10 mouse cellular contexts compared by ENCODE assay signal in the genomic region with DNA sequence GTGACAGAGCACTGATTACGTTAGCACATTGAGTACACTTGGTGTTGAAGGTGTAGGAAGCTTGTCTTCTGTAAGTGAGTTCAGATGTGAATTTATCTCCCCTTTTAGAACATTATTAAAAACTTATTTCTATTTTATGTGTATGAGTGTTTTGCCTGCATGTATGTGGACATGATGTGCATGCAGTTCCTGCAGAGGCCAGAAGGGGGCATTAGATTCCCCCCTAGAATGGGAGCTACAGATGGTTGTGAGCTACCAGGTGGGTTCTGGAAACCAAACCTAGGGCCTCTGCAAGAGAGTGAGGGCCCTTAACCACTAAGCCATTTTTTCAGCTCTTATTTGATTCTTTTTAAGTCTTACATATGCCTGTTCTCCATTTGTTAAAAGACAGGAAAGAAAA.
DNase-seq lines count a peak whose midpoint lies in the region; ATAC-seq and TF ChIP-seq lines count a peak whose summit lies in the region.
"Had no signal": no experiment of that assay in that cellular context is flagged by ENCODE, and none has a peak within 500 bp of the region (broad histone marks: within the 10 kb centered on the region; RNA-seq: fewer than 3 reads in every experiment).

No protein-coding gene starts in this region.

- H3K4me1 ChIP-seq in kidney, embryonic 15.5 days, result no peaks in the 10 kb centered on the region
- no peaks in the 10 kb centered on the region for H3K4me1 ChIP-seq in stomach, postnatal 0 days (replicated peaks; ENCODE audit: control insufficient read depth, insufficient read depth)
- H3K4me1 ChIP-seq: forebrain, embryonic 12.5 days; megakaryocyte, embryonic 14.5 days had no signal

- H3K9ac ChIP-seq in kidney, embryonic 15.5 days, result no peak overlapping the region
- H3K9ac ChIP-seq in stomach, postnatal 0 days (ENCODE audit: low read length), result no peak overlapping the region
- H3K9ac ChIP-seq: forebrain, embryonic 12.5 days had no signal

- no peak overlapping the region for H3K4me2 ChIP-seq in kidney, embryonic 15.5 days
- no peak overlapping the region for H3K4me2 ChIP-seq in stomach, postnatal 0 days (replicated peaks; ENCODE audit: low read depth)
- H3K4me2 ChIP-seq: forebrain, embryonic 12.5 days had no signal

- H3K27me3 ChIP-seq in kidney, embryonic 15.5 days, result no peaks in the 10 kb centered on the region
- H3K27me3 ChIP-seq in stomach, postnatal 0 days (ENCODE audit: control insufficient read depth, insufficient read depth, low read length), result no peaks in the 10 kb centered on the region
- H3K27me3 ChIP-seq: forebrain, embryonic 12.5 days; megakaryocyte, embryonic 14.5 days had no signal

- no peak for TF ChIP-seq EP300 in stomach, postnatal 0 days (optimal IDR thresholded peaks at IDR 0.05)

- H3K9me3 ChIP-seq in kidney, embryonic 15.5 days (replicated peaks), result no peaks in the 10 kb centered on the region
- no peaks in the 10 kb centered on the region for H3K9me3 ChIP-seq in stomach, postnatal 0 days (ENCODE audit: control insufficient read depth, low read length)
- H3K9me3 ChIP-seq: forebrain, embryonic 12.5 days had no signal

- peak; percentile 6 for DNase-seq in adrenal gland, postnatal 25 days
- no peak for DNase-seq in adrenal gland, adult 8-10 months
- DNase-seq in kidney, adult 9 months, result peak; percentile 26
- DNase-seq in right cerebral cortex, adult 2 months (ENCODE audit: low spot score in 2 of 2), result peak; percentile 14 to 21
- DNase-seq in right cerebral cortex, adult 18-20 months, result no peak
- no peak for DNase-seq in stomach, postnatal 0 days (ENCODE audit: low spot score)
- DNase-seq in layer of hippocampus, adult 11-12 months (ENCODE audit: low spot score), result no peak

- no peak for ATAC-seq in kidney, embryonic 15.5 days (replicated peaks; ENCODE audit: low FRiP score)
- no peak for ATAC-seq in stomach, postnatal 0 days (ENCODE audit: low FRiP score, low TSS enrichment)

- H3K27ac ChIP-seq in kidney, embryonic 15.5 days, result no peak overlapping the region
- no peak overlapping the region for H3K27ac ChIP-seq in stomach, postnatal 0 days (replicated peaks)
- H3K27ac ChIP-seq: forebrain, embryonic 12.5 days had no signal

- no peaks in the 10 kb centered on the region for H3K36me3 ChIP-seq in kidney, embryonic 15.5 days
- H3K36me3 ChIP-seq in stomach, postnatal 0 days (ENCODE audit: control insufficient read depth, insufficient read depth, low read length), result no peaks in the 10 kb centered on the region
- H3K36me3 ChIP-seq: forebrain, embryonic 12.5 days had no signal

- no peak overlapping the region for H3K4me3 ChIP-seq in kidney, embryonic 15.5 days (replicated peaks)
- no peak overlapping the region for H3K4me3 ChIP-seq in stomach, postnatal 0 days (ENCODE audit: low read depth, low read length)
- H3K4me3 ChIP-seq: forebrain, embryonic 12.5 days; megakaryocyte, embryonic 14.5 days had no signal

- 95% methylated on average over 1 of the region's 1 CpGs for WGBS in kidney, embryonic 15.5 days
- WGBS in stomach, postnatal 0 days, result 91% methylated on average over 1 of the region's 1 CpGs

- peak; percentile 54 for TF ChIP-seq CTCF in stomach, postnatal 0 days (IDR thresholded peaks at IDR 0.05; ENCODE audit: low read depth)

Comparison
In these comparisons a context has a peak if more than half of its experiments do, and no peak if none do; other contexts are left out.
1. DNase-seq: peak in adrenal gland, postnatal 25 days (single experiment), kidney, adult 9 months (single experiment) and right cerebral cortex, adult 2 months (2 of 2); none in adrenal gland, adult 8-10 months (single experiment), right cerebral cortex, adult 18-20 months (single experiment), stomach, postnatal 0 days (single experiment) and layer of hippocampus, adult 11-12 months (single experiment).